8 mouse cellular contexts compared by ENCODE assay signal in the genomic region with DNA sequence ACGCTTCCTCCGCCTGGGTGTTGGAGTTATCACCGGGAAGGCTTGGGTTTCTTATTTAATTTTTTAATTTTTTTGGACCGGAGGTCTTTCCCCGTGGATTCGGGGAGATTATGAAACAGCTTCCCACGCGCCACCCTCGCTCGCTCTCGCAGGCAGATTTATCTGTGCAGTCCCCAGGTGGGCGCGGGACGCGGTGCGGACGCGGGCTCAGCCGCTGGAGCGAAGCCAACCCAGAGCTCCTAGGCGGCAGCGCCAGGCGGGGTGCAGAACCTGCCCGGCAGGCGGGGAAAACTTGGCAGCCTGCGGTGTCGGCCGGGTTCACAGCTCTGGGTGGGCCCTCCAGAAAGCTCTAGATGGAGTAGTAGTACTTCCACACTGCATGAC. TPM values are rescaled to one million over a fixed set of nuclear protein-coding genes. Genes with fewer than 3 reads are reported as not detected.
DNase-seq lines count a peak whose midpoint lies in the region; ATAC-seq and TF ChIP-seq lines count a peak whose summit lies in the region.

No protein-coding gene starts in this region.

- H3K4me1 ChIP-seq in hindbrain, embryonic 12.5 days: peaks cover 14% of the 10 kb centered on the region
- H3K4me1 ChIP-seq in lung, postnatal 0 days (ENCODE audit: insufficient read depth, low read depth, low read length): peaks cover 13% of the 10 kb centered on the region; the same call in 1 of the 2 replicates

- no peaks in the 10 kb centered on the region for H3K9me3 ChIP-seq in hindbrain, embryonic 12.5 days (replicated peaks)
- no peaks in the 10 kb centered on the region for H3K9me3 ChIP-seq in lung, postnatal 0 days (ENCODE audit: low read length)

- peak; percentile 45 for TF ChIP-seq CTCF in lung, postnatal 0 days (IDR thresholded peaks at IDR 0.05)

- H3K4me3 ChIP-seq in hindbrain, embryonic 12.5 days: peak overlapping the region; percentile 70
- H3K4me3 ChIP-seq in lung, postnatal 0 days (ENCODE audit: low read depth, low read length): peak overlapping the region; percentile 88

- H3K36me3 ChIP-seq in hindbrain, embryonic 12.5 days: no peaks in the 10 kb centered on the region
- H3K36me3 ChIP-seq in lung, postnatal 0 days (ENCODE audit: insufficient read depth, low read length): no peaks in the 10 kb centered on the region

- peak; percentile 33 for DNase-seq in ES-CJ7 (ENCODE audit: low read depth, low spot score)
- peak; percentile 8 for DNase-seq in cerebellum, adult 8-10 months
- peak; percentile 68 to 73 for DNase-seq in frontal cortex, postnatal 25 days (ENCODE audit: low spot score in 2 of 2)
- peak; percentile 51 to 68 for DNase-seq in layer of hippocampus, postnatal 10 days (ENCODE audit: low spot score in 2 of 2)
- peak; percentile 75 for DNase-seq in lung, postnatal 0 days (ENCODE audit: low spot score)
- peak; percentile 60 for DNase-seq in retina, postnatal 1 day
- DNase-seq in c-Kit-positive CD71-positive TER-119-positive erythroid progenitor cells, embryonic 14.5 days (ENCODE audit: low spot score): no peak

- H3K9ac ChIP-seq in hindbrain, embryonic 12.5 days: peak overlapping the region; percentile 67
- H3K9ac ChIP-seq in lung, postnatal 0 days (replicated peaks; ENCODE audit: low read depth): peak overlapping the region; percentile 69

- ATAC-seq in hindbrain, embryonic 12.5 days (ENCODE audit: low FRiP score): peak; percentile 43; the same call in 1 of the 2 replicates
- ATAC-seq in lung, postnatal 0 days: peak; percentile 42

- 0% methylated on average over 28 of the region's 28 CpGs for WGBS in hindbrain, embryonic 12.5 days
- WGBS in lung, postnatal 0 days: under 1% methylated on average over 23 of the region's 28 CpGs

- H3K27me3 ChIP-seq in hindbrain, embryonic 12.5 days: peaks cover 45% of the 10 kb centered on the region
- no peaks in the 10 kb centered on the region for H3K27me3 ChIP-seq in lung, postnatal 0 days (replicated peaks; ENCODE audit: insufficient read depth, low read length)

- H3K4me2 ChIP-seq in hindbrain, embryonic 12.5 days (replicated peaks): peak overlapping the region; percentile 99
- H3K4me2 ChIP-seq in lung, postnatal 0 days (replicated peaks; ENCODE audit: low read depth, low read length): peak overlapping the region; percentile 78

- no peak for TF ChIP-seq EP300 in lung, postnatal 0 days (IDR thresholded peaks at IDR 0.05)

- peak overlapping the region; percentile 52; the same call in 1 of the 2 replicates for H3K27ac ChIP-seq in hindbrain, embryonic 12.5 days
- peak overlapping the region; percentile 89 for H3K27ac ChIP-seq in lung, postnatal 0 days (ENCODE audit: low read length)

RNA-seq across cellular contexts. Expression of a gene that starts 0.9 kb away (rescaled TPM):
- polyA plus RNA-seq in hindbrain, embryonic 12.5 days (2016; fragmentation: Nextera tagmentation; extraction: Ambion mirVana): 14.7 and 16.0 TPM in 2 replicates
- 10 to 100 TPM; 32.5 to 52.9 TPM for total RNA-seq in layer of hippocampus, postnatal 10 days (2021)
- 75.2 and 93.6 TPM in 2 replicates for polyA plus RNA-seq in lung, postnatal 0 days (2015; fragmentation: Nextera tagmentation; extraction: Ambion mirVana)
